Mouse (Mus musculus) inflammation-experienced regulatory T-cells, adult 6 months (primary cell): ENCODE data around the gene Utp14a. TPM values are rescaled to one million over a fixed set of nuclear protein-coding genes. Genes with fewer than 3 reads are reported as not detected.
A peak's percentile ranks its signal among the peaks of the same experiment; 100 is the strongest.

Source experiments
- ATAC-seq: one replicate; pipeline ENCODE4 v1.8.0; 2017
- polyA plus RNA-seq, 3 experiments: library from polyadenylated mRNA; unstranded; fragments of 100-300 nt; shearing (Covaris generic); gene quantifications; one replicate each; pipeline ENCODE4 v1.2.1; 2017

Utp14a gene
- polyA plus RNA-seq, 3 experiments from 2014 or later = 24.0 to 33.2 (median 31.7) TPM

DNA sequence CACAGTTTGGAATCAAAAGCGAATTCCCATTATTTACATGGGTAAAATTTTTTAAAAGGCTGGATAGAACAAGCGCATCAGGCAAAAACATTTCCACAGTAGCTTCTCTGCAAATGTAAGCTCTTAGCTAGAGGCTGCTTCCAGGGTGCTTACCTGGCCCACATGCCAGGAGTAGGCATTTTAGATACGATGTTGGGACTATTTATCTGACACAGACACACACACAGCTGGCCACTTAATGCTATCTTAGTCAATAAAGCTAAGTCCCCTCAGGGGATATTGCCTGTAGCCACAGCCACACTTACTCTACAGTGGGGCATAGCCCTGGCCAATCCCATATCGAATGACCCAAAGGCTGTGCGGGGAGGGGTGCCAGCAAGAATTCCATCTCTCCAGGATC, 55.1 kb downstream of the Utp14a start:
- no peak for ATAC-seq

DNA sequence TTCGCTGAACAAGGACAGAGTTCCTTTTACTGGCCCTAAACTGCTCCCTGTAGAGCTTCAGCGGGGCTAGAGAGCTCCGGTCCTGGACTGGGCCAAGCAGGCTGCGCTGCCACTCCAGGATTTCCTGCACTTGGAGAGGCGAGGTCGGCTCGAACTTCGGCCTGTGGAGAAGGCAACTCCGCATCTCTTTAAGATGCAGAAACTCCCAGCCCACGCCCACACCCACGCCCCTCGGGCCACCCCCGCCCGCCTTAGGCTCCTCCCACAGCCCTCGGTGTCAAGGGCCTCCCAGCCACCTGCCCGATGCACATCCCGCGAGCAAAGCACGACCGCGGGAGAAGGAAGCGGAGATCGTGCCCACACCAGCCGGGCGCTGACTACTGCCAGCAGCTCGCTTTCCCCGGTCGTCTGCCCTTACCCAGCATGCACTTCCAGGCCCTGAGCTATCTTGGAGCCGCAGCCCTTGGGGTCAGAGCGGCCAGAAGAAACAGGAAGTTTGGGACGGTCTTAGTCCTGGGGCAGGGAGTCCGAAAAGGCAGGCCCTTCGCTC, 57.9 kb downstream of the Utp14a start:
- ATAC-seq = peak; percentile 74

DNA sequence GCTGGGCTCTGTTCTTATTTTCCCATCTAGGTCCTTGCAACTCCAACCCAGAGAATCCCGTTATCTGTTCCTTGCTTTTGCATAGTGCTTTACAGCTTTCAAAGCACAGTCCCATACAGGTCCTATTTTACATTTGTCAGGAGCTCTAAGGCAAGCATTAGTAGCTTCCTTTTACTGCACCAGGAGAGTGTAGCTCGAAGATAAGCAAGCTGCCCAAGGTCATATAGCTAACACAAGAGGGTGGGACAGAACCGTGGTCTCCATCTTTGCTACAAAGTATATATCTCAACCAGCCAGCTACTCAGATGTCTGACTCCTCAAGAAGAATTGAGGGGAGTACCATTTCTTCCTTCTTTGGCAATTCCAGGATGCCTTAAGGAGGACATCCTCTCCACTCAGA, 60.8 kb downstream of the Utp14a start:
- no peak for ATAC-seq

- peak; percentile 95 for ATAC-seq
Observed at GRCm38 (mm10) chrX:48318194-48318593, 61.5 kb downstream of the Utp14a start.

Other genes starting within 250 kb of the Utp14a start
- under 1 TPM in 2 of 3 experiments, not detected in 1; 0.17 to 0.70 TPM for gene Apln, start 222.0 kb upstream of the Utp14a start, polyA plus RNA-seq
- 1 to 10 TPM in 1 of 3 experiments, under 1 TPM in 2; 0.50 to 2.7 (median 0.71) TPM for gene Xpnpep2, start 148.1 kb upstream of the Utp14a start, polyA plus RNA-seq
- gene Sash3, start 110.4 kb upstream of the Utp14a start, polyA plus RNA-seq = 100 to 1,000 TPM; 303 to 376 (median 360) TPM
- gene Zdhhc9, start 48.0 kb upstream of the Utp14a start, polyA plus RNA-seq = 1 to 10 TPM in 2 of 3 experiments, under 1 TPM in 1; 0.91 to 2.3 (median 1.4) TPM
- 1 to 10 TPM; 1.2 to 2.1 (median 1.5) TPM for gene Bcorl1, start 84.5 kb downstream of the Utp14a start, polyA plus RNA-seq
- 10 to 100 TPM; 26.8 to 32.6 (median 28.2) TPM for gene Elf4, start 206.3 kb downstream of the Utp14a start, polyA plus RNA-seq